Mouse (Mus musculus) lung, adult 2 months (tissue): Measurements from ENCODE around the gene Lrp1.

Source experiments
- CTCF ChIP-seq: fragments of 200-500 bp; IDR thresholded peaks from 2 replicates; pipeline ENCODE4 v1.5.1; 2011; ENCODE audit warnings: mild to moderate bottlenecking, low read length, control low read depth; ENCODE audit not compliant: insufficient read depth
- POLR2A ChIP-seq: fragments of 200-500 bp; IDR thresholded peaks from 2 replicates; pipeline ENCODE4 v1.6.1; 2011; ENCODE audit warnings: low read depth, mild to moderate bottlenecking, control low read depth, low read length, borderline replicate concordance; ENCODE audit errors: extremely low read depth

- TF ChIP-seq CTCF (peak; percentile 33), POLR2A (peak; percentile 22; the same call in 1 of the 2 replicates)
Measured at GRCm38 (mm10) chr10:127622057-127622392, 1.1 kb upstream of the Lrp1 start.
